Mouse (Mus musculus): Measurements from ENCODE around the gene 1700020N01Rik. TPM values are rescaled to one million over a fixed set of nuclear protein-coding genes. Genes with fewer than 3 reads are reported as not detected.

The 1700020N01Rik gene
- total and polyA plus RNA-seq, 2 experiments from 2014 or later, result not detected

DNA sequence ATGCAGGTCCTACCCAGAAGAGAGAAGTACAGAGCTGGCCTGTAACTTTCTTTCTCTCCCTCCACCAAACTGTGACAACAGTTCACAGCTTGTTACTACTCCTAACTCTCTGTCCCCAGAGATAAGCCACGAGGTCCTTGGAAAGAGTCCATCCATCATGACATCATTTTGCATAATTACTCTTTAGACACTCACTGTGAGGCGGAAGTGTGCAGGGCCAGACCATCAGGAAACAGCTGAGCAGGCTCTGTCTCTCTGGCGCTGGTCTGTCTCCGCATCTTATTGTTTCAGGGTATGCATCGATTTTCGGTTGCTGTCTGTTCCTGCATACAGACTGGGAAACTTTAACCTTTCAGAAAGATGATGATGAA, 43.8 kb downstream of the 1700020N01Rik start:
- no peak for DNase-seq
- H3K4me1 ChIP-seq (ENCODE audit: insufficient read depth), result no peaks in the 10 kb centered on the region

GRCm38 (mm10) chr10:21651388-21651787, 58.4 kb downstream of the 1700020N01Rik start:
- WGBS, result 81% methylated on average over 4 of the region's 4 CpGs
- Histone ChIP-seq H3K36me3 (ENCODE audit: insufficient read depth) (no peaks in the 10 kb centered on the region), H3K27me3 (ENCODE audit: insufficient read depth, low read length) (no peaks in the 10 kb centered on the region), H3K9ac (no peak overlapping the region), H3K9me3 (ENCODE audit: low read length) (no peaks in the 10 kb centered on the region), H3K27ac (ENCODE audit: low read depth, low read length) (no peak overlapping the region), H3K4me1 (ENCODE audit: insufficient read depth) (no peaks in the 10 kb centered on the region), H3K4me2 (ENCODE audit: low read depth) (no peak overlapping the region), H3K4me3 (ENCODE audit: low read depth, low read length) (no peak overlapping the region)
- TF ChIP-seq CTCF (IDR thresholded peaks at IDR 0.05; ENCODE audit: low read depth), result no peak
- DNase-seq (no peak), ATAC-seq (no peak)

More for the DNA sequence above, 43.8 kb downstream of the 1700020N01Rik start:
- ATAC-seq, result peak; percentile 51; the same call in 1 of the 2 replicates
- Histone ChIP-seq H3K27ac (ENCODE audit: low read depth, low read length) (no peak overlapping the region), H3K9ac (no peak overlapping the region), H3K9me3 (ENCODE audit: low read length) (no peaks in the 10 kb centered on the region), H3K27me3 (ENCODE audit: insufficient read depth, low read length) (no peaks in the 10 kb centered on the region), H3K36me3 (ENCODE audit: insufficient read depth) (no peaks in the 10 kb centered on the region), H3K4me2 (ENCODE audit: low read depth) (no peak overlapping the region), H3K4me3 (ENCODE audit: low read depth, low read length) (no peak overlapping the region)
- no peak for TF ChIP-seq CTCF (IDR thresholded peaks at IDR 0.05; ENCODE audit: low read depth)
- 56% methylated on average over 6 of the region's 6 CpGs for WGBS

- no peaks in the 10 kb centered on the region for H3K27me3 ChIP-seq (ENCODE audit: insufficient read depth, low read length)
- DNase-seq, result no peak
- H3K4me1 ChIP-seq (ENCODE audit: insufficient read depth), result no peaks in the 10 kb centered on the region
- no peak for TF ChIP-seq CTCF (IDR thresholded peaks at IDR 0.05; ENCODE audit: low read depth)
- H3K4me3 ChIP-seq (ENCODE audit: low read depth, low read length), result no peak overlapping the region
- H3K4me2 ChIP-seq (ENCODE audit: low read depth), result no peak overlapping the region
- 84% methylated on average over 24 of the region's 24 CpGs for WGBS
- H3K36me3 ChIP-seq (ENCODE audit: insufficient read depth), result no peaks in the 10 kb centered on the region
- ATAC-seq, result peak; percentile 27; the same call in 1 of the 2 replicates
- no peaks in the 10 kb centered on the region for H3K9me3 ChIP-seq (ENCODE audit: low read length)
- H3K9ac ChIP-seq, result no peak overlapping the region
- no peak overlapping the region for H3K27ac ChIP-seq (ENCODE audit: low read depth, low read length)
Measured at GRCm38 (mm10) chr10:21652426-21653345, 59.7 kb downstream of the 1700020N01Rik start.

- H3K9me3 ChIP-seq (ENCODE audit: low read length), result no peaks in the 10 kb centered on the region
- H3K4me2 ChIP-seq (ENCODE audit: low read depth), result no peak overlapping the region
- no peak overlapping the region for H3K27ac ChIP-seq (ENCODE audit: low read depth, low read length)
- no peaks in the 10 kb centered on the region for H3K4me1 ChIP-seq (ENCODE audit: insufficient read depth)
- no peaks in the 10 kb centered on the region for H3K36me3 ChIP-seq (ENCODE audit: insufficient read depth)
- H3K4me3 ChIP-seq (ENCODE audit: low read depth, low read length), result no peak overlapping the region
- 95% methylated on average over 7 of the region's 7 CpGs for WGBS
- no peak for TF ChIP-seq CTCF (IDR thresholded peaks at IDR 0.05; ENCODE audit: low read depth)
- DNase-seq, result no peak
- H3K27me3 ChIP-seq (ENCODE audit: insufficient read depth, low read length), result no peaks in the 10 kb centered on the region
- no peak for ATAC-seq
- no peak overlapping the region for H3K9ac ChIP-seq
Measured at GRCm38 (mm10) chr10:21653469-21653868, 60.5 kb downstream of the 1700020N01Rik start.

DNA sequence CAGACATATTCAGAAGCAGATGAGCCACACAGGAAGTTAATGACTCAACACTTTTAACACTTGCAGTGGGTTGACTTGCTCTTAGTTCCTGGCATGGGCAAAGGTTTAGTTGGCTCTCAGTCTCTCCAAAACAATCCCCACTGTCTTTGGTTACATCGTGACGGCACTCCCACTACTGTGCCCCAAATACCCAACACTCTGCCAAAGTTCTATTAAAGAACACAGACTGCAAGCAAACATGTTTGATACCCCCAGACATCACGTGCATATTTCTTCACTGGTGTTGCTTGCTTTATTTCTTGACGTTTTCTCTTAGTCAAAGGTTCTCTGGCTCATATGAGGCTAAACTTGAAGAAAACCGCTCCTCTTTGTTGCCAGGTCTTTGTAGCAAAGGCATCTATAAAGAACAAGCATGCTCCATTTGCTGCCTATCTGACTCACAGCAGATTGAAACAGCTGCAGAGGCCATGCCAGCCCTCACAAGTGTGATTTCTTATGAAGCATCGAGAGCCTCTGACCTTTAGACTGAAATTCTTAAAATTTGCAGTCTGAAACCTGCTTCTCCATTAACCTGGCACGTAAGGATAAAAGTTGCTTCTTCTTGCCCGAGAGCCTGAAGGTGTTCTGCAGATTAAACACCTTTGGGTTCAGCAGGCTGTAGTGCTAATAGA, 66.8 kb downstream of the 1700020N01Rik start:
- H3K27ac ChIP-seq (ENCODE audit: low read depth, low read length), result no peak overlapping the region
- no peaks in the 10 kb centered on the region for H3K36me3 ChIP-seq (ENCODE audit: insufficient read depth)
- 74% methylated on average over 8 of the region's 8 CpGs for WGBS
- H3K4me2 ChIP-seq (ENCODE audit: low read depth), result no peak overlapping the region
- H3K27me3 ChIP-seq (ENCODE audit: insufficient read depth, low read length), result no peaks in the 10 kb centered on the region
- no peak overlapping the region for H3K4me3 ChIP-seq (ENCODE audit: low read depth, low read length)
- ATAC-seq (no peak), DNase-seq (no peak)
- no peaks in the 10 kb centered on the region for H3K4me1 ChIP-seq (ENCODE audit: insufficient read depth)
- no peaks in the 10 kb centered on the region for H3K9me3 ChIP-seq (ENCODE audit: low read length)
- no peak for TF ChIP-seq CTCF (IDR thresholded peaks at IDR 0.05; ENCODE audit: low read depth)
- H3K9ac ChIP-seq, result no peak overlapping the region

GRCm38 (mm10) chr10:21668976-21669375, 76.0 kb downstream of the 1700020N01Rik start:
- TF ChIP-seq CTCF (IDR thresholded peaks at IDR 0.05; ENCODE audit: low read depth), result no peak
- no peaks in the 10 kb centered on the region for H3K4me1 ChIP-seq (ENCODE audit: insufficient read depth)
- no peak overlapping the region for H3K4me2 ChIP-seq (ENCODE audit: low read depth)
- no peak for DNase-seq
- H3K27ac ChIP-seq (ENCODE audit: low read depth, low read length), result no peak overlapping the region
- no peak overlapping the region for H3K4me3 ChIP-seq (ENCODE audit: low read depth, low read length)
- H3K27me3 ChIP-seq (ENCODE audit: insufficient read depth, low read length), result no peaks in the 10 kb centered on the region
- 68% methylated on average over 17 of the region's 17 CpGs for WGBS
- H3K36me3 ChIP-seq (ENCODE audit: insufficient read depth), result no peaks in the 10 kb centered on the region
- no peak overlapping the region for H3K9ac ChIP-seq
- H3K9me3 ChIP-seq (ENCODE audit: low read length), result no peaks in the 10 kb centered on the region
- no peak for ATAC-seq

- TF ChIP-seq CTCF (IDR thresholded peaks at IDR 0.05; ENCODE audit: low read depth), result no peak
- 74% methylated on average over 11 of the region's 11 CpGs for WGBS
- Histone ChIP-seq H3K9ac (no peak overlapping the region), H3K27me3 (ENCODE audit: insufficient read depth, low read length) (no peaks in the 10 kb centered on the region), H3K4me1 (ENCODE audit: insufficient read depth) (no peaks in the 10 kb centered on the region), H3K9me3 (ENCODE audit: low read length) (no peaks in the 10 kb centered on the region), H3K4me2 (ENCODE audit: low read depth) (no peak overlapping the region), H3K27ac (ENCODE audit: low read depth, low read length) (no peak overlapping the region), H3K36me3 (ENCODE audit: insufficient read depth) (no peaks in the 10 kb centered on the region), H3K4me3 (ENCODE audit: low read depth, low read length) (no peak overlapping the region)
- DNase-seq (no peak), ATAC-seq (no peak)
Measured at GRCm38 (mm10) chr10:21669750-21670161, 76.8 kb downstream of the 1700020N01Rik start.
